Mouse (Mus musculus) cerebellum, adult 9-10 months (tissue): ENCODE measurements around the gene Scgb1c1.
"Not testable (repeated sequence)": the region's sequence is repeated elsewhere in the genome, so short reads cannot be mapped to it uniquely, and the experiment has no call there.

ENCODE experiments used
- DNase-seq: peaks from one replicate; pipeline ENCODE4 v3.0.0; 2022

The Scgb1c1 gene

GRCm38 (mm10) chr7:140881696-140882468 lies 36.5 kb downstream of the Scgb1c1 start, which contains the start of the genes Psmd13 and Sirt3:
Gene Psmd13 (plus strand): TSS chr7:140881968.
Gene Sirt3 (minus strand): TSS chr7:140882309.
- DNase-seq: peak; percentile 91

GRCm38 (mm10) chr7:140882469-140882803 lies 37.1 kb downstream of the Scgb1c1 start:
- no peak for DNase-seq

GRCm38 (mm10) chr7:140890636-140891035 lies 45.3 kb downstream of the Scgb1c1 start:
- DNase-seq: not testable (repeated sequence)

GRCm38 (mm10) chr7:140894031-140894430 lies 48.7 kb downstream of the Scgb1c1 start:
- DNase-seq: no peak

- DNase-seq: no peak
These were observed 49.3 kb downstream of the Scgb1c1 start for GRCm38 (mm10) chr7:140894611-140895010.
